Mouse (Mus musculus): ENCODE data around the gene Ripply3. TPM values are rescaled to one million over a fixed set of nuclear protein-coding genes. Genes with fewer than 3 reads are reported as not detected.

Gene Ripply3
- polyA plus RNA-seq, 1 experiment from 2014 or later, result 3.1 TPM

- ATAC-seq, result no peak; the same call in 1 of the 2 replicates
- Histone ChIP-seq H3K4me2 (peak overlapping the region; percentile 35), H3K27ac (no peak overlapping the region), H3K27me3 (replicated peaks) (peaks cover 37% of the 10 kb centered on the region), H3K4me1 (peaks cover 6% of the 10 kb centered on the region; the same call in 1 of the 2 replicates), H3K36me3 (no peaks in the 10 kb centered on the region), H3K4me3 (no peak overlapping the region; the same call in 1 of the 2 replicates), H3K9me3 (replicated peaks) (no peaks in the 10 kb centered on the region), H3K9ac (no peak overlapping the region)
- 21% methylated on average over 30 of the region's 30 CpGs for WGBS (ENCODE audit: insufficient replicate concordance)
These were observed 25.7 kb upstream of the Ripply3 start for GRCm38 (mm10) chr16:94302274-94303202.

- H3K27ac ChIP-seq, result no peak overlapping the region
- H3K4me1 ChIP-seq, result peaks cover 6% of the 10 kb centered on the region; the same call in 1 of the 2 replicates
- H3K9me3 ChIP-seq (replicated peaks), result no peaks in the 10 kb centered on the region
- peak overlapping the region; percentile 35 for H3K4me2 ChIP-seq
- H3K9ac ChIP-seq, result no peak overlapping the region
- no peaks in the 10 kb centered on the region for H3K36me3 ChIP-seq
- H3K27me3 ChIP-seq (replicated peaks), result peaks cover 37% of the 10 kb centered on the region
- H3K4me3 ChIP-seq, result no peak overlapping the region
- WGBS (ENCODE audit: insufficient replicate concordance), result 27% methylated on average over 6 of the region's 6 CpGs
- no peak for ATAC-seq
These were observed 25.1 kb upstream of the Ripply3 start for GRCm38 (mm10) chr16:94303203-94303535.

GRCm38 (mm10) chr16:94307526-94307925, 20.7 kb upstream of the Ripply3 start:
- Histone ChIP-seq H3K9ac (no peak overlapping the region), H3K36me3 (no peaks in the 10 kb centered on the region), H3K27ac (no peak overlapping the region), H3K4me3 (no peak overlapping the region), H3K27me3 (replicated peaks) (peaks cover 25% of the 10 kb centered on the region), H3K4me1 (peaks cover 15% of the 10 kb centered on the region; the same call in 1 of the 2 replicates), H3K4me2 (no peak overlapping the region), H3K9me3 (replicated peaks) (no peaks in the 10 kb centered on the region)
- no peak for ATAC-seq
- 73% methylated on average over 6 of the region's 6 CpGs for WGBS (ENCODE audit: insufficient replicate concordance)

GRCm38 (mm10) chr16:94307942-94308341, 20.3 kb upstream of the Ripply3 start:
- ATAC-seq, result no peak
- peaks cover 21% of the 10 kb centered on the region for H3K27me3 ChIP-seq (replicated peaks)
- peaks cover 11% of the 10 kb centered on the region; the same call in 1 of the 2 replicates for H3K4me1 ChIP-seq
- H3K9ac ChIP-seq, result no peak overlapping the region
- H3K9me3 ChIP-seq (replicated peaks), result no peaks in the 10 kb centered on the region
- H3K36me3 ChIP-seq, result no peaks in the 10 kb centered on the region
- H3K4me3 ChIP-seq, result no peak overlapping the region
- no peak overlapping the region for H3K27ac ChIP-seq
- no peak overlapping the region for H3K4me2 ChIP-seq
- 57% methylated on average over 6 of the region's 6 CpGs for WGBS (ENCODE audit: insufficient replicate concordance)

GRCm38 (mm10) chr16:94309025-94309424, 19.2 kb upstream of the Ripply3 start:
- H3K27me3 ChIP-seq (replicated peaks), result peaks cover 10% of the 10 kb centered on the region
- no peak overlapping the region for H3K9ac ChIP-seq
- no peak overlapping the region for H3K27ac ChIP-seq
- no peak for ATAC-seq
- H3K4me3 ChIP-seq, result no peak overlapping the region
- peaks cover 14% of the 10 kb centered on the region for H3K4me1 ChIP-seq
- H3K36me3 ChIP-seq, result no peaks in the 10 kb centered on the region
- no peak overlapping the region for H3K4me2 ChIP-seq
- H3K9me3 ChIP-seq (replicated peaks), result no peaks in the 10 kb centered on the region
- 87% methylated on average over 4 of the region's 4 CpGs for WGBS (ENCODE audit: insufficient replicate concordance)

GRCm38 (mm10) chr16:94311416-94311815, 16.8 kb upstream of the Ripply3 start:
- peaks cover 14% of the 10 kb centered on the region for H3K4me1 ChIP-seq
- H3K27ac ChIP-seq, result no peak overlapping the region
- 50% methylated on average over 1 of the region's 1 CpGs for WGBS (ENCODE audit: insufficient replicate concordance)

GRCm38 (mm10) chr16:94311931-94312330, 16.3 kb upstream of the Ripply3 start:
- H3K27ac ChIP-seq, result no peak overlapping the region
- H3K4me1 ChIP-seq, result peaks cover 17% of the 10 kb centered on the region
- no peaks in the 10 kb centered on the region; the same call in none of the 2 replicates for H3K27me3 ChIP-seq (replicated peaks)
- no peak overlapping the region; the same call in 1 of the 2 replicates for H3K9ac ChIP-seq
- no peak for ATAC-seq
- H3K9me3 ChIP-seq (replicated peaks), result no peaks in the 10 kb centered on the region
- H3K4me3 ChIP-seq, result no peak overlapping the region; the same call in 1 of the 2 replicates
- 79% methylated on average over 4 of the region's 4 CpGs for WGBS (ENCODE audit: insufficient replicate concordance)
- no peaks in the 10 kb centered on the region for H3K36me3 ChIP-seq
- H3K4me2 ChIP-seq, result peak overlapping the region; percentile 77

More at GRCm38 (mm10) chr16:94311416-94311815, 16.8 kb upstream of the Ripply3 start:
- no peak overlapping the region for H3K9ac ChIP-seq
- H3K9me3 ChIP-seq (replicated peaks), result no peaks in the 10 kb centered on the region
- H3K36me3 ChIP-seq, result no peaks in the 10 kb centered on the region
- ATAC-seq, result no peak
- no peaks in the 10 kb centered on the region; the same call in none of the 2 replicates for H3K27me3 ChIP-seq (replicated peaks)
- 0 out of 2 replicates have a peak overlapping the region, but pooled peaks have one; percentile 77 for H3K4me2 ChIP-seq
- H3K4me3 ChIP-seq, result no peak overlapping the region

GRCm38 (mm10) chr16:94312663-94313228, 15.5 kb upstream of the Ripply3 start:
- WGBS (ENCODE audit: insufficient replicate concordance), result 0% methylated on average over 20 of the region's 20 CpGs
- peak overlapping the region; percentile 93 for H3K27ac ChIP-seq
- peaks cover 17% of the 10 kb centered on the region for H3K4me1 ChIP-seq
- no peaks in the 10 kb centered on the region; the same call in none of the 2 replicates for H3K27me3 ChIP-seq (replicated peaks)
- H3K4me3 ChIP-seq, result peak overlapping the region; percentile 83
- peak overlapping the region; percentile 77 for H3K4me2 ChIP-seq
- ATAC-seq, result peak; percentile 81
- H3K9me3 ChIP-seq (replicated peaks), result no peaks in the 10 kb centered on the region
- no peaks in the 10 kb centered on the region for H3K36me3 ChIP-seq
- peak overlapping the region; percentile 87 for H3K9ac ChIP-seq

- under 1% methylated on average over 64 of the region's 64 CpGs for WGBS (ENCODE audit: insufficient replicate concordance)
- peak within 1 kb of the TSS; percentile 93 for H3K27ac ChIP-seq
- H3K4me1 ChIP-seq, result peaks cover 17% of the 10 kb centered on the region
These were observed 14.8 kb upstream of the Ripply3 start, which contains the start of gene Hlcs for GRCm38 (mm10) chr16:94313229-94314030. TSS of gene Hlcs (minus strand) at chr16:94313571.

GRCm38 (mm10) chr16:94314626-94315025, 13.6 kb upstream of the Ripply3 start:
- ATAC-seq, result no peak
- WGBS (ENCODE audit: insufficient replicate concordance), result 86% methylated on average over 5 of the region's 5 CpGs

More at GRCm38 (mm10) chr16:94313229-94314030, 14.8 kb upstream of the Ripply3 start, which contains the start of gene Hlcs:
- Histone ChIP-seq H3K4me2 (peak within 1 kb of the TSS; percentile 77), H3K9me3 (replicated peaks) (no peaks in the 10 kb centered on the region), H3K36me3 (no peaks in the 10 kb centered on the region), H3K4me3 (peak within 1 kb of the TSS; percentile 83), H3K27me3 (replicated peaks) (no peaks in the 10 kb centered on the region; the same call in none of the 2 replicates), H3K9ac (peak within 1 kb of the TSS; percentile 87)
- peak; percentile 90 for ATAC-seq

GRCm38 (mm10) chr16:94315215-94315614, 13.0 kb upstream of the Ripply3 start:
- Histone ChIP-seq H3K27ac (no peak overlapping the region), H3K4me1 (peaks cover 17% of the 10 kb centered on the region), H3K9me3 (replicated peaks) (no peaks in the 10 kb centered on the region), H3K4me3 (no peak overlapping the region), H3K36me3 (no peaks in the 10 kb centered on the region), H3K4me2 (no peak overlapping the region), H3K9ac (no peak overlapping the region), H3K27me3 (replicated peaks) (no peaks in the 10 kb centered on the region; the same call in 1 of the 2 replicates)
- 19% methylated on average over 1 of the region's 1 CpGs for WGBS (ENCODE audit: insufficient replicate concordance)
- ATAC-seq, result no peak

More at GRCm38 (mm10) chr16:94314626-94315025, 13.6 kb upstream of the Ripply3 start:
- no peak overlapping the region for H3K4me2 ChIP-seq
- peaks cover 17% of the 10 kb centered on the region for H3K4me1 ChIP-seq
- no peak overlapping the region for H3K27ac ChIP-seq
- no peaks in the 10 kb centered on the region; the same call in 1 of the 2 replicates for H3K27me3 ChIP-seq (replicated peaks)
- H3K4me3 ChIP-seq, result no peak overlapping the region
- no peaks in the 10 kb centered on the region for H3K36me3 ChIP-seq
- no peaks in the 10 kb centered on the region for H3K9me3 ChIP-seq (replicated peaks)
- no peak overlapping the region for H3K9ac ChIP-seq

All from liver, embryonic 12.5 days (tissue).